Mouse (Mus musculus) CD4-positive naive resting alpha-beta T cell, adult 57 days (primary cell): Measurements from ENCODE around the gene Atp4a. TPM values are rescaled to one million over a fixed set of nuclear protein-coding genes. Genes with fewer than 3 reads are reported as not detected.

ENCODE experiments used
- total RNA-seq: library from RNA; stranded (reverse); gene quantifications from one replicate; pipeline ENCODE4 v1.2.4, GENCODE M21; 2023

The Atp4a gene
- total RNA-seq: not detected

GRCm38 (mm10) chr7:30711942-30712341, at the start of gene Atp4a:
Atp4a (plus strand) TSS chr7:30712209.

GRCm38 (mm10) chr7:30664529-30665200, 47.3 kb upstream of the Atp4a start, which contains the start of gene Haus5:
Haus5 (minus strand) TSS chr7:30664994.

GRCm38 (mm10) chr7:30671480-30671879, 40.5 kb upstream of the Atp4a start, which contains the start of gene Pmis2:
Pmis2 (minus strand) TSS chr7:30671605.

GRCm38 (mm10) chr7:30698589-30698988, 13.4 kb upstream of the Atp4a start, which contains the start of gene 2200002J24Rik:
2200002J24Rik (plus strand) TSS chr7:30698926.

GRCm38 (mm10) chr7:30729396-30730063, 17.5 kb downstream of the Atp4a start, which contains the start of gene Tmem147:
Tmem147 (minus strand) TSS chr7:30729540.

GRCm38 (mm10) chr7:30743617-30744016, 31.6 kb downstream of the Atp4a start, which contains the start of gene Gapdhs:
Gapdhs (minus strand) TSS chr7:30743681.

GRCm38 (mm10) chr7:30751086-30751669, 39.2 kb downstream of the Atp4a start, which contains the start of gene Sbsn:
Sbsn (plus strand) TSS chr7:30751471.

GRCm38 (mm10) chr7:30763456-30763855, 51.4 kb downstream of the Atp4a start, which contains the start of gene Dmkn:
Dmkn (plus strand) TSS chr7:30763756.

Other genes with a start within 250 kb of the Atp4a start
- not detected for gene Prodh2, start 218.6 kb upstream of the Atp4a start, total RNA-seq
- gene Arhgap33, start 177.1 kb upstream of the Atp4a start, total RNA-seq: 4.6 TPM
- gene Hspb6, start 160.0 kb upstream of the Atp4a start, total RNA-seq: 3.4 TPM
- 13.1 TPM for gene Proser3, start 159.9 kb upstream of the Atp4a start, total RNA-seq
- 46.5 TPM for gene Lin37, start 152.4 kb upstream of the Atp4a start, total RNA-seq
- gene U2af1l4, start 148.9 kb upstream of the Atp4a start, total RNA-seq: 83.1 TPM
- 23.5 TPM for gene Gm49396, start 148.9 kb upstream of the Atp4a start, total RNA-seq
- 116 TPM for gene Psenen, start 148.6 kb upstream of the Atp4a start, total RNA-seq
- gene Igflr1, start 146.8 kb upstream of the Atp4a start, total RNA-seq: 54.7 TPM
- gene Kmt2b, start 123.5 kb upstream of the Atp4a start, total RNA-seq: 115 TPM
- gene Zbtb32, start 113.3 kb upstream of the Atp4a start, total RNA-seq: 0.59 TPM
- 0.68 TPM for gene Upk1a, start 99.4 kb upstream of the Atp4a start, total RNA-seq
- 196 TPM for gene Cox6b1, start 86.1 kb upstream of the Atp4a start, total RNA-seq
- not detected for gene Etv2, start 76.4 kb upstream of the Atp4a start, total RNA-seq
- 105 TPM for gene Rbm42, start 61.9 kb upstream of the Atp4a start, total RNA-seq
- 22.8 TPM for gene Haus5, start 47.2 kb upstream of the Atp4a start, total RNA-seq
- gene Pmis2, start 40.6 kb upstream of the Atp4a start, total RNA-seq: not detected
- gene 2200002J24Rik, start 13.3 kb upstream of the Atp4a start, total RNA-seq: not detected
- 41.1 TPM for gene Tmem147, start 17.3 kb downstream of the Atp4a start, total RNA-seq
- not detected for gene Gapdhs, start 31.5 kb downstream of the Atp4a start, total RNA-seq
- gene Sbsn, start 39.3 kb downstream of the Atp4a start, total RNA-seq: 4.5 TPM
- not detected for gene Dmkn, start 51.5 kb downstream of the Atp4a start, total RNA-seq
- gene Krtdap, start 75.7 kb downstream of the Atp4a start, total RNA-seq: not detected
- 0.86 TPM for gene Ffar2, start 111.6 kb downstream of the Atp4a start, total RNA-seq
- not detected for gene Ffar3, start 144.0 kb downstream of the Atp4a start, total RNA-seq
- 0.30 TPM for gene Ffar1, start 149.4 kb downstream of the Atp4a start, total RNA-seq
- gene Cd22, start 168.1 kb downstream of the Atp4a start, total RNA-seq: 33.5 TPM
- not detected for gene Mag, start 202.7 kb downstream of the Atp4a start, total RNA-seq
- not detected for gene Hamp2, start 212.5 kb downstream of the Atp4a start, total RNA-seq
- gene Hamp, start 231.8 kb downstream of the Atp4a start, total RNA-seq: not detected
- 168 TPM for gene Usf2, start 244.6 kb downstream of the Atp4a start, total RNA-seq